Mouse (Mus musculus): ENCODE measurements around the gene Stat3.

Gene Stat3

GRCm38 (mm10) chr11:100924386-100924919 lies 14.9 kb downstream of the Stat3 start:
- H3K36me3 ChIP-seq (ENCODE audit: control insufficient read depth, insufficient read depth, low read length, poor library complexity, severe bottlenecking): no peaks in the 10 kb centered on the region
- no peaks in the 10 kb centered on the region for H3K27me3 ChIP-seq (ENCODE audit: control insufficient read depth, insufficient read depth, low read length, poor library complexity, severe bottlenecking)
- DNase-seq (ENCODE audit: low read depth, low spot score): no peak

GRCm38 (mm10) chr11:100920887-100921624 lies 18.3 kb downstream of the Stat3 start:
- no peak for DNase-seq (ENCODE audit: low read depth, low spot score)
- Histone ChIP-seq H3K36me3 (ENCODE audit: control insufficient read depth, insufficient read depth, low read length, poor library complexity, severe bottlenecking) (no peaks in the 10 kb centered on the region), H3K27me3 (ENCODE audit: control insufficient read depth, insufficient read depth, low read length, poor library complexity, severe bottlenecking) (no peaks in the 10 kb centered on the region)

DNA sequence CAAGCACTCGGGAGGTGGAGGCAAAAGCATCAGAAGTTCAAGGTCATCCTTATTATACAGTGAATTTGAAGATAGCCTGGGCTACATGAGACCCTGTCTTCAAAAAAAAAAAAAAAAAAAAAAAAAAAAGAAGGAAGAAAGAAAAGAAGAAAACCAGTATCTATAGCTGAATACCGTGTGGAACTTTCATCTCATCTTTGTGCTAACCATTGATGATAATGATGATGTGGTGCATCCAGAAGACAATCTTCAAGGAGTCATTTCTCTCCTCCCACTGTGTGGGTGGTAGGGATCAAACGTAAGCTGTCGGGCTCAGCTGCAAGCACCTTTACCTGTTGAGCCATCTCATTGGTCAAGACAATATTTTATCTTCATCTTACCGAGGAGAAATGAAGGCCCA lies 21.3 kb downstream of the Stat3 start:
- DNase-seq (ENCODE audit: low read depth, low spot score): no peak
- no peaks in the 10 kb centered on the region for H3K27me3 ChIP-seq (ENCODE audit: control insufficient read depth, insufficient read depth, low read length, poor library complexity, severe bottlenecking)
- 0 out of 2 replicates have a peak, but pooled peaks cover 1% of the 10 kb centered on the region for H3K36me3 ChIP-seq (ENCODE audit: control insufficient read depth, insufficient read depth, low read length, poor library complexity, severe bottlenecking)

DNA sequence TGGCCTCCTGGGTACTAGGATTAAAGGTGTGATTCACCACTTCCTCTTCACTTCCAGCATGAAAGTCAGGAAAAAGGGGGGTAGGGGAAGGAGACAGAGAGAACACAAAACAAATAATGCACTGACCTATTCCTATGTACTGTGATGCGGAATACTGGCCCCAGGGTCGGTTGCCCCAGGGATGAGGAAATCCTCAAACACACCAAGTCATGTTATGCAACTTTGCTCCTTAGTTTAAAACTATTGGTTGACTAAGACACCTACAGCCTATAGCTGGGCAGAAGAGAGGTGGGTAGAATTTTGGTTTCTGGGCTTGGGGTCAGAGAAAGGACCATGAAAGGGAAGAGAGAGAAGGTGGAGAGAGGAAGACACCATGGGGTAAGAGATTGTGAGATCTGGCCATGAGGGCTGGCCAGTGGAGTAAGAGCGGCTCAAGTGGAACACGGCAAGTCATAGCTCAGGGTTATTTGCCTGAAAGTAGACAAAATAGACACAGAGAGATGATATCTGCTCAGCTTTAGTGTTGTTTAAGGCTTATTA lies 22.8 kb downstream of the Stat3 start:
- no peak for DNase-seq (ENCODE audit: low read depth, low spot score)
- 0 out of 2 replicates have a peak, but pooled peaks cover 1% of the 10 kb centered on the region for H3K36me3 ChIP-seq (ENCODE audit: control insufficient read depth, insufficient read depth, low read length, poor library complexity, severe bottlenecking)
- H3K27me3 ChIP-seq (ENCODE audit: control insufficient read depth, insufficient read depth, low read length, poor library complexity, severe bottlenecking): no peaks in the 10 kb centered on the region

GRCm38 (mm10) chr11:100915063-100915462 lies 24.3 kb downstream of the Stat3 start:
- no peak for DNase-seq (ENCODE audit: low read depth, low spot score)
- H3K36me3 ChIP-seq (ENCODE audit: control insufficient read depth, insufficient read depth, low read length, poor library complexity, severe bottlenecking): peaks cover 3% of the 10 kb centered on the region; the same call in 1 of the 2 replicates
- H3K27me3 ChIP-seq (ENCODE audit: control insufficient read depth, insufficient read depth, low read length, poor library complexity, severe bottlenecking): no peaks in the 10 kb centered on the region

DNA sequence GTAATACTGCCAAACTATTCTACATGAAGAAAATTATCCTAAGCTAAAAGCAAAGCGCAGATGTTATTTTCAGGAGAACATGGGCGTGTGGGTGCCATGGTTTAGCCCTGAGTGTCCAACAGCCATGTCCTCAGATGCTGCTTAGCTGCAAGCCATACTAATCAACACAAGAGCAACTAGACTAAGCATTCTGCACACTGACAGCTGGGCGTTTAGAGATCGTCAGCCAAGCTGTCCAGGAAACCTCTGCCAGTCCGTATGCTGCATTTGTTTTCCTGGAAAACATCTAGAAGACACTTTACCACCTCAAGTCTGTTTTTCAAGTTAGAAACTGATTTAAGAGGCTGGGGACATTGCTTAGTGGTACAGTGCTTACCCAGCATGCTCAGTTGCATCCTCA lies 24.9 kb downstream of the Stat3 start:
- H3K27me3 ChIP-seq (ENCODE audit: control insufficient read depth, insufficient read depth, low read length, poor library complexity, severe bottlenecking): no peaks in the 10 kb centered on the region
- H3K36me3 ChIP-seq (ENCODE audit: control insufficient read depth, insufficient read depth, low read length, poor library complexity, severe bottlenecking): peaks cover 4% of the 10 kb centered on the region
- DNase-seq (ENCODE audit: low read depth, low spot score): no peak

GRCm38 (mm10) chr11:100912401-100913155 lies 26.8 kb downstream of the Stat3 start:
- peaks cover 8% of the 10 kb centered on the region for H3K36me3 ChIP-seq (ENCODE audit: control insufficient read depth, insufficient read depth, low read length, poor library complexity, severe bottlenecking)
- H3K27me3 ChIP-seq (ENCODE audit: control insufficient read depth, insufficient read depth, low read length, poor library complexity, severe bottlenecking): no peaks in the 10 kb centered on the region
- no peak for DNase-seq (ENCODE audit: low read depth, low spot score)

- DNase-seq (ENCODE audit: low read depth, low spot score): no peak
- H3K27me3 ChIP-seq (ENCODE audit: control insufficient read depth, insufficient read depth, low read length, poor library complexity, severe bottlenecking): no peaks in the 10 kb centered on the region
- peaks cover 27% of the 10 kb centered on the region for H3K36me3 ChIP-seq (ENCODE audit: control insufficient read depth, insufficient read depth, low read length, poor library complexity, severe bottlenecking)
These were observed 30.8 kb downstream of the Stat3 start for GRCm38 (mm10) chr11:100908567-100908966.

- no peak for DNase-seq (ENCODE audit: low read depth, low spot score)
- Histone ChIP-seq H3K36me3 (ENCODE audit: control insufficient read depth, insufficient read depth, low read length, poor library complexity, severe bottlenecking) (peaks cover 29% of the 10 kb centered on the region), H3K27me3 (ENCODE audit: control insufficient read depth, insufficient read depth, low read length, poor library complexity, severe bottlenecking) (no peaks in the 10 kb centered on the region)
These were observed 31.2 kb downstream of the Stat3 start for GRCm38 (mm10) chr11:100908112-100908511.

GRCm38 (mm10) chr11:100906885-100907284 lies 32.5 kb downstream of the Stat3 start:
- no peak for DNase-seq (ENCODE audit: low read depth, low spot score)
- Histone ChIP-seq H3K27me3 (ENCODE audit: control insufficient read depth, insufficient read depth, low read length, poor library complexity, severe bottlenecking) (no peaks in the 10 kb centered on the region), H3K36me3 (ENCODE audit: control insufficient read depth, insufficient read depth, low read length, poor library complexity, severe bottlenecking) (peaks cover 32% of the 10 kb centered on the region)

DNA sequence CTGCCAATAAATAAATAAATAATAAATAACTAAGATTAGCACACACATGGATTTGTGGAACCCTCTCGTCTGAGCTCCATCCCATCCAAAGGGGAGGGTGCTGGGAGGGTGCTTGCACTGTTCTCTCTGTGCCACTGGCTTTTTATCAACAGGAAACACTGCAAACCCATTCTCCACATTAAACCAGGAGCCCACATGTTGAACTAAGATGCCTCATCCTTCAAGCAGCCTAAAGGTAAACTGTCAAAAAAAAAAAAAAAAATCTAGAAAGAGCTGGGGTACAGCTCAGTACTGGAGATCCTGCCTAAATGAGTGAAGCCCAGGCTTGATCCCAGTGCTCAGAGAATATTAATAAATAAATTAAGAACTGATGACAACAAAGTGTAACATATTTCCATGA lies 33.4 kb downstream of the Stat3 start:
- Histone ChIP-seq H3K27me3 (ENCODE audit: control insufficient read depth, insufficient read depth, low read length, poor library complexity, severe bottlenecking) (no peaks in the 10 kb centered on the region), H3K36me3 (ENCODE audit: control insufficient read depth, insufficient read depth, low read length, poor library complexity, severe bottlenecking) (peaks cover 35% of the 10 kb centered on the region)
- DNase-seq (ENCODE audit: low read depth, low spot score): no peak

GRCm38 (mm10) chr11:100904580-100905351 lies 34.6 kb downstream of the Stat3 start:
- Histone ChIP-seq H3K36me3 (ENCODE audit: control insufficient read depth, insufficient read depth, low read length, poor library complexity, severe bottlenecking) (peaks cover 37% of the 10 kb centered on the region), H3K27me3 (ENCODE audit: control insufficient read depth, insufficient read depth, low read length, poor library complexity, severe bottlenecking) (no peaks in the 10 kb centered on the region)
- no peak for DNase-seq (ENCODE audit: low read depth, low spot score)

- DNase-seq (ENCODE audit: low read depth, low spot score): no peak
- Histone ChIP-seq H3K27me3 (ENCODE audit: control insufficient read depth, insufficient read depth, low read length, poor library complexity, severe bottlenecking) (no peaks in the 10 kb centered on the region), H3K36me3 (ENCODE audit: control insufficient read depth, insufficient read depth, low read length, poor library complexity, severe bottlenecking) (peaks cover 21% of the 10 kb centered on the region)
These were observed 40.7 kb downstream of the Stat3 start for GRCm38 (mm10) chr11:100898441-100899199.

All from splenic B cell, adult 2 months (primary cell).